Mouse (Mus musculus): ENCODE results near the gene Ppp2r1b. TPM values are rescaled to one million over a fixed set of nuclear protein-coding genes. Genes with fewer than 3 reads are reported as not detected.

Gene Ppp2r1b
- polyA plus RNA-seq, 1 experiment from 2014 or later, result 74.3 TPM

GRCm38 (mm10) chr9:50890494-50891090 lies 45.5 kb downstream of the Ppp2r1b start:
- ATAC-seq (ENCODE audit: insufficient read depth, low FRiP score, low read depth), result no peak
- 82% methylated on average over 3 of the region's 3 CpGs for WGBS

GRCm38 (mm10) chr9:50893665-50894064 lies 48.6 kb downstream of the Ppp2r1b start:
- H3K36me3 ChIP-seq, result peaks cover 25% of the 10 kb centered on the region
- H3K4me3 ChIP-seq (replicated peaks), result no peak overlapping the region
- no peaks in the 10 kb centered on the region for H3K27me3 ChIP-seq (replicated peaks)
- H3K9ac ChIP-seq, result no peak overlapping the region
- no peak overlapping the region for H3K27ac ChIP-seq
- no peaks in the 10 kb centered on the region for H3K4me1 ChIP-seq
- 89% methylated on average over 4 of the region's 4 CpGs for WGBS
- no peak overlapping the region for H3K4me2 ChIP-seq
- H3K9me3 ChIP-seq, result no peaks in the 10 kb centered on the region
- ATAC-seq (ENCODE audit: insufficient read depth, low FRiP score, low read depth), result no peak

More at GRCm38 (mm10) chr9:50890494-50891090, 45.5 kb downstream of the Ppp2r1b start:
- Histone ChIP-seq H3K9ac (no peak overlapping the region), H3K9me3 (no peaks in the 10 kb centered on the region), H3K4me1 (peaks cover 15% of the 10 kb centered on the region; the same call in 1 of the 2 replicates), H3K4me2 (no peak overlapping the region), H3K27me3 (replicated peaks) (no peaks in the 10 kb centered on the region), H3K27ac (no peak overlapping the region), H3K4me3 (replicated peaks) (no peak overlapping the region), H3K36me3 (0 out of 2 replicates have a peak, but pooled peaks cover 9% of the 10 kb centered on the region)

- Histone ChIP-seq H3K4me3 (replicated peaks) (no peak overlapping the region), H3K9me3 (no peaks in the 10 kb centered on the region), H3K4me1 (no peaks in the 10 kb centered on the region), H3K4me2 (no peak overlapping the region), H3K36me3 (peaks cover 18% of the 10 kb centered on the region), H3K27ac (no peak overlapping the region), H3K27me3 (replicated peaks) (no peaks in the 10 kb centered on the region), H3K9ac (no peak overlapping the region)
- ATAC-seq (ENCODE audit: insufficient read depth, low FRiP score, low read depth), result no peak
- 65% methylated on average over 7 of the region's 7 CpGs for WGBS
Observed at GRCm38 (mm10) chr9:50900026-50900920, 55.2 kb downstream of the Ppp2r1b start.

DNA sequence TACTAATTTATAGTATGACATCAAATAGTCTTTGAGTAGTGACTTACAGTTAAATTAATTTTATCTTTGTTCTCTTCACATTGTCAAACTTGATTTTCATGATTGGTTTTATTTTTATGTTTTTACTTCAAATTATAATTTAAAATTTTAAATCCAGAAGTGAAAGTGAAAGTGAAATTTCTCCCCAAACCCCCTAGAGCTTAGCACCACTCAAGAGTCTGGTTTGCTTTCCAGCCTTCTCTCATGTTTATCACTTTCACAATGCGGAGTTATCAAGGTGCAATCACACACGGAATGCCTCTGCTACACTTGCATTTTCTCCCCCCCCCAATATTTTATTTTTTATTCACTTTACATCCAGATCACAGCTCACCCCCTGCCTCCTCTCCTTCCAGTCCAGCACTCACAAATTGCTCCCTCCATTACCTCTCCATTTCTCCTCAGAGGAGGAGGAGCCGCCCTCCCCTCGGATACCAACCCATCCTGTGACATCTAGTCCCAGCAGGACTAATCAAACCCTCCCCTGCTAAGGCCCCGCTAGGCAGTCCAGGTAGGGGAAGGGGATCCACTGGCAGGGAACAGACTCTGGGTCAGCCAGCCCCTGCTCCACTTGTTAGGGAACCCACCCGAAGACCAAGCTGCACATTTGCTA lies 59.2 kb downstream of the Ppp2r1b start:
- WGBS, result 73% methylated on average over 6 of the region's 6 CpGs
- Histone ChIP-seq H3K9me3 (no peaks in the 10 kb centered on the region), H3K4me3 (replicated peaks) (no peak overlapping the region), H3K36me3 (no peaks in the 10 kb centered on the region), H3K4me1 (no peaks in the 10 kb centered on the region), H3K27me3 (replicated peaks) (no peaks in the 10 kb centered on the region), H3K4me2 (no peak overlapping the region), H3K9ac (no peak overlapping the region), H3K27ac (no peak overlapping the region)
- no peak for ATAC-seq (ENCODE audit: insufficient read depth, low FRiP score, low read depth)

GRCm38 (mm10) chr9:50905321-50905720 lies 60.2 kb downstream of the Ppp2r1b start:
- Histone ChIP-seq H3K4me1 (no peaks in the 10 kb centered on the region), H3K9ac (no peak overlapping the region), H3K27ac (no peak overlapping the region), H3K27me3 (replicated peaks) (no peaks in the 10 kb centered on the region), H3K9me3 (no peaks in the 10 kb centered on the region), H3K36me3 (no peaks in the 10 kb centered on the region), H3K4me3 (replicated peaks) (no peak overlapping the region), H3K4me2 (no peak overlapping the region)
- 68% methylated on average over 3 of the region's 3 CpGs for WGBS
- ATAC-seq (ENCODE audit: insufficient read depth, low FRiP score, low read depth), result no peak

DNA sequence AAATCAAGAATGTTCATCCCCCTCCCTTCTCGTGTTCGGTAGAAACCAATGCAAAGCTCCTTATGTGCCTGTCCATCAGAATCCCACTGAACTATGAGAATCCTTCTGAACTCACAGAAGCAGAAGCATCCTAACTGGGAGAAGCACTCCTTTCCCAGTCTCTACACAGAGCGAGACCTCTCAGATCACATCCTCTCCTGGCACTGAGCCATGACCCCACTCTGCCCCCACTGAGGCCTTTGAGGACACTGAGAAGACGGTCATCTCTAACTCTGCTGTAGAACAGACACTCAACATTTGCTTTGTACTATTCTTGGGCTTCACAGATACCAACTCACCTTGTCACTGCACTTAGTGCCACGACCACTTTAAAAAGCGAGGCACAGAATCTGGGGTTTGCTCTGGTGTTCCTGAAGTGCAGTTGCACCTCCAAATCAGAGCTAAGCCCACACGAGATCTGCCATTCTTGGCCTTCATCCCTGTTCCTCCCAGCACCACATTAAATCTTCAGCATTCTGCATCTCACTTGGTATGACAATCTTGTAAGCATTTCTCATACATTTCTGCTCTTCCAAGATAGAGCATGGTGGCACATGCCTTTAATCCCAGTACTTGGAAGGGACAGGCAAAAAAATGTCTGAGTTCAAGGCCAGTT lies 66.9 kb downstream of the Ppp2r1b start:
- no peaks in the 10 kb centered on the region for H3K27me3 ChIP-seq (replicated peaks)
- H3K27ac ChIP-seq, result no peak overlapping the region
- no peak overlapping the region for H3K4me2 ChIP-seq
- ATAC-seq (ENCODE audit: insufficient read depth, low FRiP score, low read depth), result no peak
- H3K4me3 ChIP-seq (replicated peaks), result no peak overlapping the region
- H3K4me1 ChIP-seq, result no peaks in the 10 kb centered on the region
- no peaks in the 10 kb centered on the region for H3K36me3 ChIP-seq
- no peak overlapping the region for H3K9ac ChIP-seq
- no peaks in the 10 kb centered on the region for H3K9me3 ChIP-seq
- WGBS, result 82% methylated on average over 7 of the region's 7 CpGs

DNA sequence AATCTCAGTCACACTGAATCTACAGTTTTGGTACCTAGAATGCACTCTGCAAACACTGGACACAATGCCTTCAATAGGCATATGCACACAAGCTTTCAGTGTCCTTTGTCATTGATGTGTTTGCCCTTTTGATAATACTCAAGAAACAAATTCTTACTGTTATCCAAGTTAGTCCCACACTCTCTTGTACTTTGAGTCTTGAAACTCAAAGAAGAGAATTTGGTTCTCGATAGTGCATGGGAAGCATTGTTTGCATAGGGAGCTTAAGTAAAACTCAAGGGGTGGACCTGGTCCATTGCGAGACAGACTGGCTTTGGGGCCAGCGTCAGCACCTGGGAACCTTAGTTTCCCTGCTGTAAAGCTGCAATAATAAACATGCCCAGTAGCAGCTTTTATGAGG lies 73.0 kb downstream of the Ppp2r1b start:
- no peaks in the 10 kb centered on the region for H3K27me3 ChIP-seq (replicated peaks)
- no peak overlapping the region for H3K9ac ChIP-seq
- no peak overlapping the region for H3K4me3 ChIP-seq (replicated peaks)
- no peak overlapping the region for H3K4me2 ChIP-seq
- no peaks in the 10 kb centered on the region for H3K36me3 ChIP-seq
- H3K27ac ChIP-seq, result no peak overlapping the region
- ATAC-seq (ENCODE audit: insufficient read depth, low FRiP score, low read depth), result peak; percentile 58
- 54% methylated on average over 3 of the region's 3 CpGs for WGBS
- H3K9me3 ChIP-seq, result no peaks in the 10 kb centered on the region
- no peaks in the 10 kb centered on the region for H3K4me1 ChIP-seq

DNA sequence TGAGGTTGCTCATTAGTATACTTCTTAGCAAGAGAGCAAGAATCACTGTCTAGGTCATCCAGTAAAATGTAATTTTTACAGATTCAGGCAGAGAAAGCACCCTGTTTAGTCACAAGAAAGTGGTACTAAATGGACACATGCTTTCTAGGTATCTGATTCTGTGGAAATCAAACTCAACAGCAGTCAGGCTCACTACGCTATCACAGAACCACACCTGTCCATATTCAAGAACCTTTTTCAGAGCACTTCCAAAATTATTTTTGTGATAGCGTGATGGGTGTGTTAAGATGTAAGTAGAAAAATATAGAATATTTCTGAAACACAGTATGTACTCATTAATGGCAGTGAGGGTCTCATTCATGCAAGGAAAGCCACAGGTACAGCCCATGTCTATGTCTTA lies 74.5 kb downstream of the Ppp2r1b start:
- ATAC-seq (ENCODE audit: insufficient read depth, low FRiP score, low read depth), result no peak

DNA sequence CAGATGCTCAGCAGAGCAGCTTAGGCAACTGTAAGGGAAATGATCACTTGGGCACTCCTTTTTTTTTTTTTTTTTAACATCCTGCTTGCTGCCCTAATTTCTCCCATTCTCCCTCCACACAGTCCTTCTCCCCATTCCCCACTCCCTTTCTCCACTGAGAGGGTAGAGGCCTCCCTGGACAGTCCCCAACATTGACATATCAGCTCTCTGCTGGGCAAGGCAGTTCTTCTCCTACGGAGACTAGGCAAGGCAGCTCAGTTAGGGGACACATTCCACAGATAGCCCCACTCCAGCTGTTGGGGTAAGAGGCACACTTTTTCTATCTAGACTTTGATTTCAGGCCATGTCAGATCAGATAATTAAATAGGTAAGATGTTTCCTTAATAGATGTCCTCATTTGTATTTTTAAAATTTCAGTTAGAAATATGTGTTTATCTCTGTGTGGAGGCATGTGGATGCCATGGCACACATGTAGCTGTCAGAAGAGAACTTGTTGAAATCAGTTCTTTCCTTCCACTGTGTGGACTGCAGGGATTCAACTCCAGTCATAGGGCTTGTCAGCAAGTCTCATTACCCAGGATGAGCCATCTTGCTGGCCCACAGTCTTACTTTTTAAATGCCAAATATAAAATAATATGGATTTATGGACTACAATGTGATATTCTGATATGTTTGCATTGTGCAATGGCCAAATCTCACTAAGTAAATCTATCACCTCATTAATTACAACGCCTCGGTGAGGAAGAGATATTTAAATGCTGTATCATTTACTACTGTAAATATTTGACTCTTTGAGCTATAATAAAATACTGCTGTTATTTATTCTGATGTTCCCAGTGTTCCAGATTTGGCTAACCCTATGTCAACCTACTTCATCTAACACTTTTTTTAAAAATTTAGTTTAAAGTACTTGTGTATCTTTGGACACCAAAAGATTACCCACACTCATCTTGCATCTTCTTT lies 76.1 kb downstream of the Ppp2r1b start:
- no peak for ATAC-seq (ENCODE audit: insufficient read depth, low FRiP score, low read depth)
- 71% methylated on average over 3 of the region's 3 CpGs for WGBS
- H3K36me3 ChIP-seq, result no peaks in the 10 kb centered on the region

More for the DNA sequence above, 74.5 kb downstream of the Ppp2r1b start:
- Histone ChIP-seq H3K27ac (no peak overlapping the region), H3K4me1 (no peaks in the 10 kb centered on the region), H3K36me3 (no peaks in the 10 kb centered on the region), H3K27me3 (replicated peaks) (no peaks in the 10 kb centered on the region), H3K9me3 (no peaks in the 10 kb centered on the region), H3K4me3 (replicated peaks) (no peak overlapping the region), H3K4me2 (no peak overlapping the region), H3K9ac (no peak overlapping the region)
- 92% methylated on average over 2 of the region's 2 CpGs for WGBS

DNA sequence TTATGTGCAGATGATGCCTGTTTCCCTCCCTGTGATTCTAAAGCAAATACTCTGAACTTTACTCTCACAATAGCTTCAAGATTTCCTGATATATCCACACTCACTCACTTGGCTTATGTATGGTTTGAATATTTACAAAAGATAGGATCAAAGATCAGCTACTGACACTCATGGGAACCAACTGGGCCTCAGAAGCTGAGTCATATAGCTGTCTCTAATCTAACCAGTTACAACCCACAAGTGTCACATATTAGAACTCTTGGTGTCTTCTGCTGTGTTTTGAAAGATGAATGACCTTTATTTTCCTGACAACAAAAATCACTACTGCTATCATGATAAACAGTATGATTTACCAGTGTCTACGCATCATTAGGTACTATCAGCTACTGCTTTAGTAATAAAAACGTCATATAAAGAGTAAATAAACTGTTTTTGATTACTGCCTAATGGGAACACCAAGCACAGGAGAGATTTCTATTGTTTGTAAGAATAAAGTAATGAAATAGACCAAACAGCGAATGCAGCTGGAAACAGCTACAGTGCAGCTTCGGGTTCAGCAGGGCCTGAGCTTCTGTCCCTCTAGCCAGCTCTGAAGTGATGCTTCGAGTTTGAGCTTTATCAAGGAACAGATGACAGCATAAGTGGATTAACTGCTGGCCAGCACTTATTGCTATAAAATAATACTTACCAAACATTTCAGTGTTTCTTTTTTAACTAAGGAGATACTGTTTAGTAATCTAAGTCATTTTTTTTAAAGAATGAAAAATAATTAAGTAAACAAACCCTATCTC lies 77.5 kb downstream of the Ppp2r1b start:
- Histone ChIP-seq H3K4me1 (no peaks in the 10 kb centered on the region), H3K4me2 (no peak overlapping the region), H3K27me3 (replicated peaks) (no peaks in the 10 kb centered on the region), H3K36me3 (no peaks in the 10 kb centered on the region), H3K4me3 (replicated peaks) (no peak overlapping the region), H3K9me3 (no peaks in the 10 kb centered on the region), H3K9ac (no peak overlapping the region), H3K27ac (no peak overlapping the region)
- peak; percentile 51 for ATAC-seq (ENCODE audit: insufficient read depth, low FRiP score, low read depth)
- 56% methylated on average over 5 of the region's 5 CpGs for WGBS

More for the DNA sequence above, 76.1 kb downstream of the Ppp2r1b start:
- no peaks in the 10 kb centered on the region for H3K4me1 ChIP-seq
- no peak overlapping the region for H3K4me3 ChIP-seq (replicated peaks)
- no peaks in the 10 kb centered on the region for H3K27me3 ChIP-seq (replicated peaks)
- H3K27ac ChIP-seq, result no peak overlapping the region
- no peak overlapping the region for H3K9ac ChIP-seq
- no peak overlapping the region for H3K4me2 ChIP-seq
- H3K9me3 ChIP-seq, result no peaks in the 10 kb centered on the region

All from stomach, embryonic 15.5 days (tissue).